Mouse (Mus musculus) urinary bladder, postnatal 25 days (tissue): ENCODE results near the gene Cse1l.

ENCODE experiments used
- DNase-seq: peaks from one replicate; pipeline ENCODE4 v3.0.0; 2022; ENCODE audit warnings: low spot score

The Cse1l gene

DNA sequence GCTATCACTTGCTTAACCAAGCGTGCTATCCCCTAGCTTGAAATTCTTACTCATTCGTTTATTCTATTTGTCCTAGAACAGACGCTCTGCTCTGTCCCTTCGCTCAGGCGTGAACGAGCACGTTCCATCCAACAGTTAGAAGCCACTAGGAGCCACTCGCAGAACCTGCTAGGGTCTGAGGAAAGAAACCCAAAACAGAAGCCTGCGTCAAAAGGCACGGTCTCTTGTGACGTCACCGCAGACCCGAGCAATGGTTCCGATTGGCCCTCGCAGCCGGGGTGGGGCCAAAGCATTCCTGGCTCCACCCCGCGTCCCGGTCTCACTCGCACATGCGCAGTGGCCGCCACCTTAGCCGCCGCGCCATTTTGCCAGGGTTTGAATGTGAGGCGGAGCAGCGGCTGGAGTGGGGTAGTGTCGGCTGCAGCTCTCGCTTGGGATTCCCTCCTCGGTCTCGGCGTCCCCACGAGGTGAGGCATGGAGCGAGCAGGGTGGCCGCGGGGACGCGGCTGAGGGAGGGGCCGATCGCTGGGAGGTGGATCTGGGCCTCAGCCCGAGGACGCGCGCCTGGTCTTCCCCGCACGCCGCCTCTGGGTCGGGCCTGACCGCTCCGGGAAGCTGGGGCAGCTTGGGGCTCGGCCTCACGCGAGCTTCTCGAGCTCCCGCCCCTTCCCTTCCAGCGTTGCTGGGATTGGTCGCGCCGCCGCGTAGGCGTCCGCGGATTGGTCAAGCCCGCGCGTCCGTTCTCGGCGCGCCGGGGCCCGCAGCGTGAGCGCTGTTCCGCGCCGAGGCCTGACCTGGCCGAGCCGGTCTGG, at the start of gene Cse1l:
Gene Cse1l, plus strand, starts transcription at position 330 of the 812 bp plus-strand sequence.
- peak; percentile 98 for DNase-seq

DNA sequence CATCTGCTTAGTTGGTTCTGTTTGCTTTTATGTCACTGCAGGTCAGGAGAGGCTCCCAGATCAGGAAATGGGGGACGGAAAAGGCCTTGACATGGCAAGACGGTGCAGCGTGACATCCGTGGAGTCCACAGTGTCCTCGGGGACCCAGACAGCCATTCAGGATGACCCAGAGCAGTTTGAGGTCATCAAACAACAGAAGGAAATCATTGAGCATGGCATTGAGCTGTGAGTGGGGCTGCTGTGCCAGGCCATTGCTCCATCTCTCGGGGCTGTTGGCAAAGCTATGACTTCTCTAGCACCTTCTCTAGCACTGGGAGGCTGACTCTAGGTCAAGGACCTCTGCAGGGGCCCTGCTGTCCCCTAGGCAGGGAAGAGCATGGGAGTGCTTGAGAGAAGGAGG, 49.5 kb upstream of the Cse1l start:
- no peak for DNase-seq

DNA sequence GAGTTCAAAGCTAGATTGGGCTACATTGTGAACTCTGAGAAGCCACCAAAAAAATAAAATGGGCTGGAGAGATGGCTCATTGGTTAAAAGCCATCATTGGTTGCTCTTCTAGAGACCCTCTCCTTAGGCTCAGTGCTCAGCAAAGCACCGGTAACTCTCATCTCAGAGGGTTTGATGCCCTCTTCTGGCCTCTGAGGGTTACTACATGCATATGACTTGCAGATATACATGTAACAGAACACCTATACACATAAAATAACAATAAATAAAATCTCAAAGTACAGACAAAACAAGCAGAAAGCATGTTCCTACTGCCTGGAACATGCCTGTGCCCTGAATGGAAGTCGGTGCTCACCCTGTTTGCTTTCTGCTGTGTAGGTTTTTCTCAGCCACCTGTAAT, 48.7 kb upstream of the Cse1l start:
- DNase-seq, result no peak

DNA sequence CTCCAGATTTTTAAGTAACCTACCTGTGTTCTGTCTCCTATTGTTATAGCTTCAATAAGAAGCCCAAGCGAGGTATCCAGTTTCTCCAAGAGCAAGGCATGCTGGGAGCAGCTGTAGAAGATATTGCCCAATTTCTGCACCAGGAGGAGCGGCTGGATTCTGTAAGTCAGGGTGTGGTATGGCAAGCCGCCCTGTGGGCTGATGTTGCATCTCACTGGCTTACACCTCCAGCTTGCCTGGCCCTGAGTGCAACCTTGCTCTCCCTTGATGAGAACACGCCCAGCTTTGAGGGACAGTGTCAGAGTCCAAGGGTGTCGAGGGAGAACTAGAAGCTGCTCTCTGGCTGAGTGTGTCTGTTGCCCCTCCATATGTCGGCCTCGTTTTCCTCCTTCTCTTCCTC, 46.6 kb upstream of the Cse1l start:
- DNase-seq, result no peak

DNA sequence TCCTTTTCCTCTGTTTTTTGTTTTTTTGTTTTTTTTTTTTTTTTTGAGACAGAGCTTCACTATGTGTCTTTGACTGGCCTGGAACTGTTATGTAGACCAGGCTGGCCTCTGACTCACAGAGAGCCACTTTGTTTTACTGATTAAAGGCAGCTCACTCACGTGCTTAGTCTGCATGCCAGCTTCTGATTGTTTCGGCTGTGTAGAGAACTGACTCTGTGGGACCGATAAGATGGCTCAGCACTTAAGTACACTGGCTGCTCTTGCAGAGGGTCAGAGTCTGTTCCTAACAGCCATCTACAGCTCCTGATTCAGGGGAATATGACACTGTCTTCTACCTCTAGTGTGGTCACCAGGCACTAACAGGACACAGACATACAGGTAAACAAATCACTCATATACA, 43.3 kb upstream of the Cse1l start:
- DNase-seq, result no peak

DNA sequence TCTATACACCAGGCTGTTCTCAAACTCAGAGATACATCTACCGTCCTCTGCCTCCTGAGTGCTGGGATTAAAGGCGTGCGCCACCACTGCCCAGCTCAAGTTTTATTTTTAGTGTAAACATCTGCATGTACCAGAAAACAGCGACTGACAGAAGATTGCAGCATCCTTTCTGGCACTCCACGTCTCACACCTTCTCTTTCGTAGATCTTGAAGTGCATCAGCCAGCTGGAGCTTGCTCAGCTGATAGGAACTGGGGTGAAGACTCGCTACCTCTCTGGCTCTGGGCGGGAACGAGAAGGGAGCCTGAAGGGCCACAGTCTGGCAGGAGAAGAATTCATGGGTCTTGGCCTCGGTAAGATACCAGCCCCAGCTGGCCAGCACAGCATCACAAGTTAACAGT, 40.4 kb upstream of the Cse1l start:
- no peak for DNase-seq

DNA sequence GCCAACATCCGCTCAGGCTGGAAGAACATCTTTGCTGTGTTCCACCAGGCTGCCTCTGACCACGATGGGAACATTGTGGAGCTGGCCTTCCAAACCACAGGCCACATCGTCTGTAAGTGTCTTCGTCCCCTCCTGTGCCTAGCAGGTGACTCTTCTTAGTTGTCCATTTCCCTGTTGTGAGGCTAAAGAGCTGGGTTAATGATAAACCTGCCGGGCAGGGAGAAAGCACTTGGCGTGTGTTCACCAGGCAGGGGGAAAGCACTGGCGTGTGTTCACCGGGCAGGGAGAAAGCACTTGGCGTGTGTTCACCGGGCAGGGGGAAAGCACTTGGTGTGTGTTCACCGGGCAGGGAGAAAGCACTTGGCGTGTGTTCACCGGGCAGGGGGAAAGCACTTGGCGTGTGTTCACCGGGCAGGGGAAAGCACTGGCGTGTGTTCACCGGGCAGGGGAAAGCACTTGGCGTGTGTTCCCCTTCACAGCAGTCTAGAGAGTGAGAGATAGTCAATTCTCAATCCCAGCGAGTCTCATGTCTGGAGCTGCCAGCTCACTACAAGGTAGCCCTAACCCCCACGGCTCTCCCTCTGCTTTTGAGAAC, 35.5 kb upstream of the Cse1l start:
- DNase-seq, result no peak

DNA sequence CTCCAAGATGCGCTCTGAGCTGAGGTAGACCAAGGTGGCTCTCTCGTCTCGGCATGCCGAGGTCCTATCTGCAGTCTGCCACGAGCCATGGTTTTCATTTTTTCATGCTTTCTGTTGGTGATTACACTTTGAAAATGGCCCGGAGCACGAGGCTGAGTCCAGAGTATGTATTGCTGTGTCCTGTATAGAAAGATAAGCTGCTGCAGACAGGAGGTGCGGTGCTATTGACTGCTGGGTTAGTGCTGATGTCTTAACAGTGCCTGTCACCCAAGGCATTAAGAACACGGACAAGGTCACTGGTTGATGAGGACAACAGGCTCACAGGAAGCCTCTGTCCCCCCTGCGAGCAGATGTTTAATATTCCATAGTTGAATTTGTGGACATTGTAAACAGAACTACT, 34.9 kb upstream of the Cse1l start:
- DNase-seq, result no peak

DNA sequence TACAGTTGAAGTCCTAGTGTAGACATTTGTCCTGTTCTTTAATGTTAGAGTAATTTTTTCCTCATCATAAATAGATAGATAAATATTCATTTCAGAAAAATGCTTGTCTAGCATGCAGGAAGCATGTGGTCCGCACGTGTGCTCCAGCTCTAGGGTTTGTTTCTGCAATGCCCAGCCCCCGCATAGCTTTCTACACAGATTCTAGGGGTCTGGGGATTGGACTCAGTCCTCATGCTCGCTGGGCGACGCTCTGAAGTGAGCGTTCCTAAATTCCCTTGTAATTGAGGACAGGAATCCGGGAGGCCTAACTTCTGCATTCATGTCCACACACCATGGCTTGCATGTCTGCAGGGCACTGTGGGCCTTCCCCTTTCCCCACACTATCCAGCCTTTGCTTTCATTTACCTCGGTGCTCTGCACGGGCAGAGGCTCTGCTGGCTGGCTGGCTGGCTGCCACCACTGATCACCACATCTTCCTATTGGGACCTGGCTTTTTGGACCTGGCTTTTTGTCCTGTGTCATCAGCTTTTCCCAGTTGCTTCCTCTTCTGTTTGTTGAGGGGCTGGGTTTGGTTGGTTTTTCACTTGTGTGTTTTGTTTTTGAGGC, 31.1 kb upstream of the Cse1l start:
- DNase-seq, result no peak

DNA sequence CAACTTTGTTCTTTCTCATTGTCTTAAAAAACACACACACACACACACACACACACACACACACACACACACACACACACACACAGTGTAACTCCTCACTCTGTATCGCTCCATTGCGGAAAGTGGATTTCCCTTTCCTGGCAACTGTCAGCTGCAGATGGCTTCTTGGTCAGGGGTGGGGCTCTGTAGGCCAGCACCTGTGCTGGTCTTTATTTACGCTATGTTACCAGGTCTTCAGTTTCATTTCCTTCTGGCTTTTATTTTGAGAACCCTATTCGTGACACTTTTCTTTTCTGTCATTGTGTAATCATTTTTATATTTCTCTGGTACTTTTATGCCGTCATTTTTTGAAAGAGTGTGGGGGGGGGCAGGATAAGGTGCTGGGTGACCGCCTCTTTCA, 30.3 kb upstream of the Cse1l start:
- DNase-seq, result no peak

DNA sequence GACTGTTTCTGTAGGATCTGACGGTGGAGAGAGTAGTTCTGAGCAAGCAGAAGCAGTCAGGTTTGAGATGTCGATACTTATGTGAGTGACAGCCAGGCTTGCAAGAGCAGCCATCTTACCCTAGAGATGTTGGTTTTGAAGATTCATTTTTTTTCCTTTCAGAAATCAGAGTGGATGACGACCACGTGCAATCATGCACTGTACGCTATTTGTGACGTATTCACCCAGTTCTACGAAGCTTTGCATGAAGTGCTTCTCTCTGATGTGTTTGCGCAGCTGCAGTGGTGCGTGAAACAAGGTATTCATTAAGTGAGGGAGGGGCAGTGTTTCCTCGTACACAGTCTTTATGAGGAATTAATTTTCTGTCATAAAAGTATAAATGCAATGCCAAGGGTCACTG, 29.5 kb upstream of the Cse1l start:
- DNase-seq, result no peak

DNA sequence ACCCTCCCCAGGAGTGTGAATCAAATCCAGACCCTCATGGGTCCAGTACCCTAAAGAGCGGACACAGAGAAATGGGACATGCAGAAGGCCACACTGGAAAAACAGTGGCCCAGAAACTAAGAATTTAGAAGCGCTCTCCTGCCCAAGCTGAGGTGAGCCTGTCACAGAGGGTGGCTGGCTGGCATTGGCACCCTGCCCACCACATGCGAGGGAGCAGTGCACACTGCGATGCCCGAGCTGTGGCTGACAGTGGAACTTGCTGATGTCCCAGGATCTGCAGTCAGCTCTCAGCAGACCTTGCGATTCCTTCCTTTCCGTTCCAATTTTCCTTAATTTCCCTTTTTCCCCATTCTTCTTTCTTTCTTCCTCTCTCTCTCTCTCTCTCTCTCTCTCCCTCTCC, 20.8 kb upstream of the Cse1l start:
- no peak for DNase-seq

DNA sequence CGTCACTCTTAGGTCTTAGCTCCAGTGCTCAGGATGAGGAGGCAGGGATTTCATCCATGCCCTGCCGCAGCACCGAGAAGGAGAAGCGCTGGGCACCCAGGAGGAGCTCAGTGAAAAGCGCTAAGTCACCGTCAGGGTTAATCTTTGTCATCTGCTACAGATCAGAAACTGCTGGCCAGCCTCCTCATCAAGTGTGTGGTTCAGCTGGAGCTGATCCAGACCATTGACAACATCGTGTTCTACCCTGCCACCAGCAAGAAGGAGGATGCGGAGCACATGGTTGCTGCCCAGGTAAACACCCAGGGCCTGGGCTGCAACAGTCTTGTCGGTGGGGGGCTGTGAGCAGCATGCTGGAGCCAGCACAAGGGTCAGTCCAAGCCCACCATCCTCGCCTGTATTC, 20.2 kb upstream of the Cse1l start:
- no peak for DNase-seq

DNA sequence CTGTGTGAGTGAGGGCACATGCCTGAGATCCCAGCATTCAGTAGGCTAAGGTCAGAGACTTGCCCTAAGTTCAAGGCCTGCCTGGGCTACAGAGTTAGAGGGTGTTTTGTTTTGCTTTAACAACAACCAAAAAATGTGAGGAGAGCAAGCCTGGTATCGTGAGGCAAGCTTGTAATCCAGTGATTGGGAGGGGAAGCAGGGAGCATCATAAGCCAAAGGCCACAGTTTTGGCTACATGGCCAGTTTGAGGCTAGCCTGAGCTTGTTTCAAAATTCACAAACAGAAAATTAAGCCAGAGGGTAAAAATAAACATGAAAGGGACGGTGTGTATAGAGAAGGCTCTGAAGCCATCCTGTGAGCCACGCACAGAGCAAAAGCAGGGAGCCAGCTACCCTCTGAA, 19.6 kb upstream of the Cse1l start:
- no peak for DNase-seq

DNA sequence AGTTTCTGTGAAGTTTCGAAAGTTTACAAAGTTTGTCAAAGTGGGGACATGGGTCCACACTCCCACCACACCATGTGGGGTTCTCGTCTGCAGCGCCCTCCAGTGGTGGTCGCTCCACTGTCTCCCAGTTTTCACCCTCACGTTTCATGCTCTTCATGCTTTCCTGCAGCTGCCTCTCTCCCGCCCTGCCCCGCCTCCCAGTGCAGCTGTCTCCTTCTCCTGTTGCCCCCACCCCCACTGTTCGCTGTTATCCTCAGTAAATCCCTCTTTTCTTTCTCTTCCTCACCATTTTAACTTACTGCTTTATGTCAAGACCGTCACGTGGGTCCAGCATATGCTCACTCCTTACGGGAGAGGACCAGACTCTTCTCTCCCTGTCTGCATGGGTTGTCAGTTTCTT, 18.0 kb upstream of the Cse1l start:
- no peak for DNase-seq

DNA sequence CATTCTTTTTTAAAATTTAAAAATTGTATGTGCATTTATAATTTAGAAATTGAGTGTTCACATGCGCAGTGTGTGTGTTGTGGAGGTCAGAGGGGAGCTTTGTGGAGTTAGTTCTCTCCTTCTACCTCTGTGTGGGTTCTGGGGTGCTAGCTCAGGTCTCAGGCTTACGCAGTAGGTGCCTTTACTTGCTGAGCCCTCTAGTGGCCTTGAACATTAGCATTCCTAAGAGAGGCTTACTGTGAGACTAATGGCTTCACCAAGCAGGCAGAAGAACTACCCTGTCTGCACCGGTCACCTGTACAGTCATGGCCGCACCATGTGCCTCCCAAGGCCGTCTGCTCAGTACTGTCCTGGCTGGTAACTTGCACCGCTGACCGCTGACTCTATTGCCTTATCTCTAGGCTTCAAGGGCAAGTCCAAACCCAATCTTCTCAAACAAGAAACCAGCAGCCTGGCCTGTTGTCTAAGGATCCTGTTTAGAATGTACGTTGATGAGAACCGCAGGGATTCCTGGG, 14.4 kb upstream of the Cse1l start:
- no peak for DNase-seq

DNA sequence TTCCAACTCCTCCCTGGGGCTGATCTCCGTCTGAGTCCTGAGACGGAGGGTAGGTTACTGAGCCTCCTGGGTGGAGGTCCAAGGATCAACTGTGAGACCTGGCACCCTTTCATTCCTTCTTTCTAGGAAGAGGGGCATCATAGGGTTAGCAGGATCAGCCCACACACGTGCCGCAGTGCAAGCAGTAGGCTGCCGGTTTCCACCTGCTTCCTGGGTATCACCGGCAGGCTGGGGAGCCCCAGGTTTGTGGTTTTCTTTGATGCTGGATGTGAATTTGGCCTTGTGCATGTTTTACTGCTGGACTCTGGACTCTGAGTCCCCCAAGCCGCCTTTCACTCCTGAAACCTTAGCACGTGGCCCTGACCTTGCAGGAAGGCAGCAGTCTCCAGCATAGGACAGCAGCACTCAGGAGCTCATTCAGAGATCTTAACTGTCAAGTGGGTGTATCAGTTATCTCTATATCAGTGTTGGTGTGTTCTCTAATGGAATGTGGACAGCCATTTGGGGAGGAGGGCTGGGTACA, 13.6 kb upstream of the Cse1l start:
- no peak for DNase-seq

DNA sequence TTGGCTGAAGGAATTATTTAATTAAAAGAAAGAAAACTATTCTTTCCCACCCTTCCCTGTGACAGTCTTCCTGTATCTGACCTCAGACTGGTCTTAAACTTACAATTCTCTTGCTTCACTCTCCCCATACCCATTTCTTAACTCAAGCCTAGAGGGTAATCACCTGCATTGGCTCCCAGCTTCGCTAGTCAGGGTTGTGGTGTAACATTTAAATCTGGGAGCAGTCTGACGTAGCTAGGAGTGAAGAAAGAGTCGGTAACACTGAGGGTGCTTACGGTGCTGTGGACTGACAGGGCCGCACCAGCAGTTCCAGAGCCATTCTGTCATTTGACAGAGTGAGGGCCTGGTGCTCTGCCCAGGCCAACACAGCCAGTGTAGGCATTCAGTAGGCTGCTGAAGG, 12.8 kb upstream of the Cse1l start:
- no peak for DNase-seq

DNA sequence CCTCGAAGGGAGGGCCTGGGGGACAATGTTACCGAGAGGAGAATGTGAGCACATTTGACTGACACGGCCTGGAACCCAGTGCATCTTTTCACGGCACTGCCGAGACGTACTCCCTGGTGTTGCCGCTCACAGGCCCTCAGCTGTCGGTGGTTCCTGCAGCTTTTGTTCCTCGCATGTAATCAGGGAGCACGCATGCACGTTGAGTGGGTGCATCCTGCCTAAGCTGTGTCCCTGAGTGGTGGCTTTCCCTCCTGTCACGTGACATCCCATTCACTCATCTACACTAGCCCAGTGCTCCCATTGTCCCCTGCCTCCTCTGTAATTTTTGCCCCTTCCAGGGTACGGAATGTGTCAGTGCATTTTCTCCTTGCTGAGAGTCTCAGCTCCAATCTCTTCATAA, 9.5 kb upstream of the Cse1l start:
- DNase-seq, result no peak

DNA sequence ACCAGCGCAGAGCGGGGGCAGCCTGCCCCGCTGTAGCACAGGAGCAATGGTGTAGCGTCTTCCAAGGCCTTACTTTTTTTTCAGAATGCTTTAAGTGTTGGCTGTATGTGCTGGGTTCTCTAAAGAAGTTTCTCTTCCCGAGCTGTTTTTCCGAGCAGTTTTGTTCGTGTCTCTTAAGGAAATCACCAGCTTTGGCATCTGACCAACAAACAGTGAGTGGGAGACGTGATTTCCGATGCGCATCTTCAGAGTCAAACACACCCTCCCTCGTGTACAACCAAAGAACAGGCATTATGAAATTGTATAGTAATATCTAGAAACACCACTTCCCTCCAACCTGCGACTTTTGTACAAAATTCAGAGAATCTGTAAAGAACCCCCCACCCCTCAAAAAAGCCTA, 8.9 kb upstream of the Cse1l start:
- DNase-seq, result no peak

DNA sequence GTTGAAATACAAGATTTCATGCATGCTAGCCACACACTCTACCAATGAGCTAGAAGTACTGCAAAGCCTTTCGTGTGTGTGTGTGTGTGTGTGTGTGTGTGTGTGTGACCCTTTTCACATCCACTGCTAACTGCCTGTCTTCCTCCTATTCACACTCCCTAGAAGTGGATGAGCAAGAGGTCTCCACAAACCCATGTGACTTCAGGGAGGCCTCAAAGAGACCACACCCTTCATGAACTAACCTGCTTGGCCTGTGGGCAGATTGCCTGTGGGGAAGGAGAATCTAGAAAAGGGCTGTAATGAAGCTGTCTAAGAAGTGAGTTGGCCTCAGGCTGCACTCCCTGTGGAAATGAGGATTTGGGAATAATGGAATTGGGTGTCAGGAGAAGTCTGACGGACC, 6.7 kb upstream of the Cse1l start:
- DNase-seq, result no peak

DNA sequence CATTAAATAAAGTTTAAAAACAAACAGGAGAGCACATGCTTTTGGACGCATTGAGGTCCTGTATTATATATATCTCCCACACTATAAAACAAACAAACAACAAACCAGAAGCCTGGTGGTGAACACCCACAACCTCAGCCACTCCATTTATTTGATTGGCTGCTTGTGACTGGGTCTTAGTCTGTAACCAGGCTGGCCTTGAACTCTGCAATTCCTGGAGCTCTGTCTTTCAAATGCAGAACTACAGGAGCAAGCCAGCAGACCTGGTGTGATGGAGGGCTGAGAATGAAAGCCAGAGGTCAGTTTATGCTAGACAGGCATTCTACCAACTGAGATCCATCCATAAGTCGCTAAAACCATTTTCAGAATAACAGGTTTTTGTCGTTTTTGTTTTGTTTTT, 6.1 kb upstream of the Cse1l start:
- DNase-seq, result no peak

DNA sequence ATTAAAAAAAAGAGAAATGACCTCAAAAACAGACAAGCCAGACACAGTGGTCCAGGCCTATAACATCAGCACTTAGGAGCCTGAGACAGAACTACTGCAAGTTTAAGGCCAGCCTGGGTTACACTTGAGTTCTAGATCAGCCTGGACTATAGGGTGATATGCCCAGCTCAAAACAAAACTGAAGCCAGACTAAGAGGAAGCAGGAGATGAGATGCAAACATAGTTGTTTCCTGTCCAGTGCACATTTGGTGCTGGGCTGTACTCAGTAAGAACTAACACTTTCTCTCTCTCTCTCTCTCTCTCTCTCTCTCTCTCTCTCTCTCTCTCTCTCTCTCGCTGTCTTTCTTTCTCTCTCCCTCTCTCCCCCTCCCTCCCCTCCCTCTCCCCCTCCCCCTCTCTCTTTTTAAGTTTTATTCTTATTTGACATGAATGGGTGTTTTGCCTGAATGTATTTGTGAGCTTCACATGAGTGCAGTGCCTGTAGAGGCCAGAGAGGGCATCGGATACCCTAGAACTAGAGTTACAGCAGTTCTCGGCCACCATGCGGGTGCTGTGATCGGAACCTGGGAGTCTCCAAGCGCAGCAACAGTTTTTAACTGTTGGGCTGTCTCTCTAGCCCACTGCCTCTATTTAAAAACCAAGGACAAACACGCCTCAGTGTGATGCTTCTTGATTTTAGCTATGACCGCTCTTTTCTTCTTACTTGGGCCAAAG, 4.9 kb upstream of the Cse1l start:
- DNase-seq, result no peak
